Mouse (Mus musculus): Measurements from ENCODE around the gene Ifngr2. TPM values are rescaled to one million over a fixed set of nuclear protein-coding genes. Genes with fewer than 3 reads are reported as not detected.

Ifngr2 gene
- polyA plus RNA-seq, 1 experiment = 5.0 TPM

GRCm38 (mm10) chr16:91606958-91607357, 60.1 kb downstream of the Ifngr2 start:
- no peaks in the 10 kb centered on the region for H3K9me3 ChIP-seq (replicated peaks; ENCODE audit: control insufficient read depth, insufficient read depth, low read length, poor library complexity, severe bottlenecking)
- no peaks in the 10 kb centered on the region for H3K4me1 ChIP-seq (ENCODE audit: control insufficient read depth, insufficient read depth, low read length)
- no peak overlapping the region for H3K27ac ChIP-seq (ENCODE audit: insufficient read depth, low read length)
- no peak overlapping the region for H3K4me3 ChIP-seq (ENCODE audit: low read depth, low read length)
- TF ChIP-seq CTCF (IDR thresholded peaks at IDR 0.05; ENCODE audit: low read depth, low read length) = no peak
- TF ChIP-seq EP300 (IDR thresholded peaks at IDR 0.05; ENCODE audit: insufficient read depth, low read depth, low read length) = no peak
- no peaks in the 10 kb centered on the region for H3K27me3 ChIP-seq (ENCODE audit: control insufficient read depth, insufficient read depth, low read length, poor library complexity, severe bottlenecking)
- H3K36me3 ChIP-seq (ENCODE audit: control insufficient read depth, insufficient read depth, low read length, poor library complexity, severe bottlenecking) = no peaks in the 10 kb centered on the region
- no peak overlapping the region for H3K9ac ChIP-seq (ENCODE audit: low read depth, poor library complexity, severe bottlenecking)

DNA sequence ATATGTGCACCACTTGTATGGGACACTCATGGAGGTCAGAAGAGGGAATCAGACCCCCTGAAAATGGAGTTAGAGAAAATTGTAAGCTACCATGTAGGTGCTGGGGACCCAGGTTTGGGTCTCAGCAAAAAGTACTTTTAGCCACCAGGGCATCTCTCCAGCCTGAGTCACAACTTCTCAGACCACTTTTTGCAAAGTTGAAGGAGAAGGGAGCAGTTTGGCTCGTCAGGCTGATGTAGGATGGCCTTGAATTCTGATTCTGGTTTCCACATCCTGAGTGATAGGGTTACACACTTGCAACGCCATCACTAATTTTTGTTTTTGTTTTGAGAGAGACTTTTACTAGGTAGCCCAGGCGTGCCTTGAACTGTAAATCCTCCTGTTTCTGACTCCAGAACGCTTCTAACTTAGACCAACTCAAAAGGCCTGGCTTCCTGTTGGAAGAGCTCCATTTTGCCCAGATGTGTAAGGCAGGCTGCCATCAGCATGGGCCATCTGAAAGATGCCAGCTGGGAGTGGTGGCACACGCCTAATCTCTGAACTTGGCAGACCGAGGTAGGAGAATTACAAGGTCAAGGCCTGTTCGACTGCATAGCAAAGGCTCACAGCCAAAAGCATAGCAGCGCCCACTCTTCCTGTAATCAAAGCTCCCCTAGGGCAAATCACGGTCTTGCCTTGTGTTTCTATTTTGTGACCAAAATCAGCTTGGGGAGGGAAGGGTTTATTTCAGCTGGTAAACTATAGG, 62.8 kb downstream of the Ifngr2 start:
- Histone ChIP-seq H3K27me3 (ENCODE audit: control insufficient read depth, insufficient read depth, low read length, poor library complexity, severe bottlenecking) (no peaks in the 10 kb centered on the region), H3K9ac (ENCODE audit: low read depth, poor library complexity, severe bottlenecking) (no peak overlapping the region), H3K4me1 (ENCODE audit: control insufficient read depth, insufficient read depth, low read length) (no peaks in the 10 kb centered on the region), H3K36me3 (ENCODE audit: control insufficient read depth, insufficient read depth, low read length, poor library complexity, severe bottlenecking) (no peaks in the 10 kb centered on the region), H3K4me3 (ENCODE audit: low read depth, low read length) (no peak overlapping the region), H3K9me3 (replicated peaks; ENCODE audit: control insufficient read depth, insufficient read depth, low read length, poor library complexity, severe bottlenecking) (no peaks in the 10 kb centered on the region), H3K27ac (ENCODE audit: insufficient read depth, low read length) (no peak overlapping the region)
- TF ChIP-seq EP300 (IDR thresholded peaks at IDR 0.05; ENCODE audit: insufficient read depth, low read depth, low read length) (no peak), POLR2A (IDR thresholded peaks at IDR 0.05; ENCODE audit: insufficient read depth, low read length) (no peak), CTCF (IDR thresholded peaks at IDR 0.05; ENCODE audit: low read depth, low read length) (no peak)

- no peaks in the 10 kb centered on the region for H3K27me3 ChIP-seq (ENCODE audit: control insufficient read depth, insufficient read depth, low read length, poor library complexity, severe bottlenecking)
- H3K27ac ChIP-seq (ENCODE audit: insufficient read depth, low read length) = no peak overlapping the region
- TF ChIP-seq EP300 (IDR thresholded peaks at IDR 0.05; ENCODE audit: insufficient read depth, low read depth, low read length) (no peak), CTCF (IDR thresholded peaks at IDR 0.05; ENCODE audit: low read depth, low read length) (no peak), POLR2A (IDR thresholded peaks at IDR 0.05; ENCODE audit: insufficient read depth, low read length) (no peak)
- H3K4me1 ChIP-seq (ENCODE audit: control insufficient read depth, insufficient read depth, low read length) = no peaks in the 10 kb centered on the region
- no peak overlapping the region for H3K4me3 ChIP-seq (ENCODE audit: low read depth, low read length)
- H3K9ac ChIP-seq (ENCODE audit: low read depth, poor library complexity, severe bottlenecking) = no peak overlapping the region
- H3K36me3 ChIP-seq (ENCODE audit: control insufficient read depth, insufficient read depth, low read length, poor library complexity, severe bottlenecking) = no peaks in the 10 kb centered on the region
- H3K9me3 ChIP-seq (replicated peaks; ENCODE audit: control insufficient read depth, insufficient read depth, low read length, poor library complexity, severe bottlenecking) = no peaks in the 10 kb centered on the region
Observed at GRCm38 (mm10) chr16:91611248-91611647, 64.4 kb downstream of the Ifngr2 start.

DNA sequence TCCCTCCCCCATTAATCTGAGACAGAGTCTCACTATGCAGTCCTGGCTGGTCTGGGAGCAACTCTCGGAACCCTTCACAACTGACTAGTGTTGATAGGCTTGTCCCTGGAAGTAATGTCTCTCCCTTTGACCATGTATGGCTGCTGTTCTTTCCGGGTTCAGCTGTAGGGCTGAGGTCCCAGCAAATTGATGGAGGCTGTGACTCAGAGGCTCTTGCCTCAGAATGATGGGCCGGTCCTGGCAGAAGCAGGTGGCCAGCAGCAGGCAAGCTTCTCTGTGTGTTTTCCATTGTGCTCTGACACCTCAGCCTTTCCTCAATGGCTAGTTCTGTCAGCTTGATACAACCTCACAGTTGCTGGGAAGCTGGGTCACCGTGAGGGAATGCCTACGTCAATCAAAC, 65.7 kb downstream of the Ifngr2 start:
- Histone ChIP-seq H3K9me3 (replicated peaks; ENCODE audit: control insufficient read depth, insufficient read depth, low read length, poor library complexity, severe bottlenecking) (no peaks in the 10 kb centered on the region), H3K36me3 (ENCODE audit: control insufficient read depth, insufficient read depth, low read length, poor library complexity, severe bottlenecking) (no peaks in the 10 kb centered on the region), H3K4me1 (ENCODE audit: control insufficient read depth, insufficient read depth, low read length) (no peaks in the 10 kb centered on the region), H3K9ac (ENCODE audit: low read depth, poor library complexity, severe bottlenecking) (no peak overlapping the region), H3K27ac (ENCODE audit: insufficient read depth, low read length) (no peak overlapping the region), H3K4me3 (ENCODE audit: low read depth, low read length) (no peak overlapping the region), H3K27me3 (ENCODE audit: control insufficient read depth, insufficient read depth, low read length, poor library complexity, severe bottlenecking) (no peaks in the 10 kb centered on the region)
- no peak for TF ChIP-seq EP300 (IDR thresholded peaks at IDR 0.05; ENCODE audit: insufficient read depth, low read depth, low read length)
- no peak for TF ChIP-seq POLR2A (IDR thresholded peaks at IDR 0.05; ENCODE audit: insufficient read depth, low read length)
- no peak for TF ChIP-seq CTCF (IDR thresholded peaks at IDR 0.05; ENCODE audit: low read depth, low read length)

- no peaks in the 10 kb centered on the region for H3K36me3 ChIP-seq (ENCODE audit: control insufficient read depth, insufficient read depth, low read length, poor library complexity, severe bottlenecking)
- TF ChIP-seq POLR2A (IDR thresholded peaks at IDR 0.05; ENCODE audit: insufficient read depth, low read length) = no peak
- no peak for TF ChIP-seq EP300 (IDR thresholded peaks at IDR 0.05; ENCODE audit: insufficient read depth, low read depth, low read length)
- TF ChIP-seq CTCF (IDR thresholded peaks at IDR 0.05; ENCODE audit: low read depth, low read length) = no peak
- no peaks in the 10 kb centered on the region for H3K9me3 ChIP-seq (replicated peaks; ENCODE audit: control insufficient read depth, insufficient read depth, low read length, poor library complexity, severe bottlenecking)
- H3K27ac ChIP-seq (ENCODE audit: insufficient read depth, low read length) = no peak overlapping the region
- H3K4me3 ChIP-seq (ENCODE audit: low read depth, low read length) = no peak overlapping the region
- H3K9ac ChIP-seq (ENCODE audit: low read depth, poor library complexity, severe bottlenecking) = no peak overlapping the region
- no peaks in the 10 kb centered on the region for H3K4me1 ChIP-seq (ENCODE audit: control insufficient read depth, insufficient read depth, low read length)
- no peaks in the 10 kb centered on the region for H3K27me3 ChIP-seq (ENCODE audit: control insufficient read depth, insufficient read depth, low read length, poor library complexity, severe bottlenecking)
Observed at GRCm38 (mm10) chr16:91614552-91614951, 67.7 kb downstream of the Ifngr2 start.

Other genes starting within 250 kb of the Ifngr2 start
- gene Ifnar2, start 174.3 kb upstream of the Ifngr2 start, polyA plus RNA-seq (2011; ENCODE audit: insufficient read depth, insufficient read length, low read depth, missing spikeins) = 13.4 and 19.6 TPM in 2 replicates
- 1.6 TPM in 1 of 2 replicates, not detected in the other for gene Gm21970, start 155.4 kb upstream of the Ifngr2 start, polyA plus RNA-seq (2011; ENCODE audit: insufficient read depth, insufficient read length, low read depth, missing spikeins)
- 3.5 and 4.3 TPM in 2 replicates for gene Il10rb, start 140.9 kb upstream of the Ifngr2 start, polyA plus RNA-seq (2011; ENCODE audit: insufficient read depth, insufficient read length, low read depth, missing spikeins)
- 31.3 and 35.3 TPM in 2 replicates for gene Ifnar1, start 61.8 kb upstream of the Ifngr2 start, polyA plus RNA-seq (2011; ENCODE audit: insufficient read depth, insufficient read length, low read depth, missing spikeins)
- gene Tmem50b, start 50.7 kb downstream of the Ifngr2 start, polyA plus RNA-seq (2011; ENCODE audit: insufficient read depth, insufficient read length, low read depth, missing spikeins) = 27.2 and 30.9 TPM in 2 replicates
- 2.5 and 4.9 TPM in 2 replicates for gene Dnajc28, start 72.0 kb downstream of the Ifngr2 start, polyA plus RNA-seq (2011; ENCODE audit: insufficient read depth, insufficient read length, low read depth, missing spikeins)
- gene Gart, start 99.9 kb downstream of the Ifngr2 start, polyA plus RNA-seq (2011; ENCODE audit: insufficient read depth, insufficient read length, low read depth, missing spikeins) = 283 and 292 TPM in 2 replicates
- gene Son, start 100.4 kb downstream of the Ifngr2 start, polyA plus RNA-seq (2011; ENCODE audit: insufficient read depth, insufficient read length, low read depth, missing spikeins) = 174 and 192 TPM in 2 replicates
- gene Donson, start 141.7 kb downstream of the Ifngr2 start, polyA plus RNA-seq (2011; ENCODE audit: insufficient read depth, insufficient read length, low read depth, missing spikeins) = 44.3 and 46.4 TPM in 2 replicates
- 48.3 and 60.0 TPM in 2 replicates for gene Cryzl1, start 181.9 kb downstream of the Ifngr2 start, polyA plus RNA-seq (2011; ENCODE audit: insufficient read depth, insufficient read length, low read depth, missing spikeins)
- gene Itsn1, start 182.2 kb downstream of the Ifngr2 start, polyA plus RNA-seq (2011; ENCODE audit: insufficient read depth, insufficient read length, low read depth, missing spikeins) = 84.6 and 85.7 TPM in 2 replicates